In the genomic region with DNA sequence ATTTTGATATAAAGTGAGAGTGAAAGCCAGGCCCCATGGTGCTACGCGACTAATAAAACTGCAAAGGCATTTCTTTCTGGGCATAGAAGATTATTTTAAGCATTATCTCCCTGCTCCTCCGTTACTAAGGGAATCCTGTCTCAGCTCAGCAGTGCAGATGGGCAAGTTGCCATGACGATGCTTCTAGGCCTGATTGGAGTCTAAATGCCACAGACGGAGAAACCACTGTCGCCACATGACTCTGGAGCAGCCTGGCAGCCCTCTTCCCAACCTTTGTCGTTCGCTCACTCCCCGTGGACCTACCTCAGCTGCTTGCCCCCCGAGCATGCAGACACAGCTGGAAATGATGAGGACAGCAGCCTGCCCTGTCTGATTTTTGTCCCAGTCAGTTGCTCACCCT, we compare ENCODE assay signal across 7 mouse cellular contexts. TPM values are rescaled to one million over a fixed set of nuclear protein-coding genes. Genes with fewer than 3 reads are reported as not detected.
DNase-seq lines count a peak whose midpoint lies in the region; ATAC-seq and TF ChIP-seq lines count a peak whose summit lies in the region.

No protein-coding gene starts in this region.

- H3K27me3 ChIP-seq in forebrain, embryonic 16.5 days (replicated peaks; ENCODE audit: control insufficient read depth, insufficient read depth, low read length), result no peaks in the 10 kb centered on the region
- no peaks in the 10 kb centered on the region for H3K27me3 ChIP-seq in midbrain, postnatal 0 days (ENCODE audit: insufficient read depth, low read length)
- no peaks in the 10 kb centered on the region for H3K27me3 ChIP-seq in heart, embryonic 10.5 days (ENCODE audit: insufficient read depth, poor library complexity, severe bottlenecking)

- no peaks in the 10 kb centered on the region for H3K9me3 ChIP-seq in forebrain, embryonic 16.5 days (ENCODE audit: control insufficient read depth, low read length)
- no peaks in the 10 kb centered on the region for H3K9me3 ChIP-seq in midbrain, postnatal 0 days (ENCODE audit: low read length)
- H3K9me3 ChIP-seq in heart, embryonic 10.5 days, result no peaks in the 10 kb centered on the region

- peaks cover 6% of the 10 kb centered on the region; the same call in 1 of the 2 replicates for H3K4me1 ChIP-seq in forebrain, embryonic 16.5 days (replicated peaks; ENCODE audit: control insufficient read depth, insufficient read depth, low read length)
- H3K4me1 ChIP-seq in midbrain, postnatal 0 days (ENCODE audit: insufficient read depth, low read length), result peaks cover 13% of the 10 kb centered on the region
- H3K4me1 ChIP-seq in heart, embryonic 10.5 days, result no peaks in the 10 kb centered on the region

- DNase-seq in MN1 (ENCODE audit: low spot score) (peak; percentile 51), liver (no peak)
- peak; percentile 32 to 54 for DNase-seq in layer of hippocampus, postnatal 14 days (ENCODE audit: low spot score in 2 of 2)
- peak; percentile 88 for DNase-seq in midbrain, postnatal 0 days (ENCODE audit: low spot score)
- DNase-seq in gastrocnemius, adult 2 months, result no peak
- DNase-seq in heart, embryonic 10.5 days (ENCODE audit: low spot score), result no peak

- no peak overlapping the region for H3K9ac ChIP-seq in forebrain, embryonic 16.5 days (replicated peaks; ENCODE audit: low read depth, low read length)
- H3K9ac ChIP-seq in midbrain, postnatal 0 days (replicated peaks; ENCODE audit: low read length, poor library complexity, severe bottlenecking), result no peak overlapping the region

- no peak for TF ChIP-seq CTCF in midbrain, postnatal 0 days (IDR thresholded peaks at IDR 0.05)
- TF ChIP-seq CTCF in gastrocnemius, adult 2 months (IDR thresholded peaks at IDR 0.05), result no peak

- H3K4me3 ChIP-seq in forebrain, embryonic 16.5 days (replicated peaks; ENCODE audit: low read length), result no peak overlapping the region
- no peak overlapping the region for H3K4me3 ChIP-seq in midbrain, postnatal 0 days (ENCODE audit: low read depth, low read length)
- H3K4me3 ChIP-seq in gastrocnemius, adult 2 months, result no peak overlapping the region
- H3K4me3 ChIP-seq in heart, embryonic 10.5 days, result no peak overlapping the region

- WGBS in forebrain, embryonic 16.5 days, result 45% methylated on average over 10 of the region's 10 CpGs
- 14% methylated on average over 10 of the region's 10 CpGs for WGBS in midbrain, postnatal 0 days
- 64% methylated on average over 10 of the region's 10 CpGs for WGBS in heart, embryonic 10.5 days

- no peak overlapping the region for H3K4me2 ChIP-seq in forebrain, embryonic 16.5 days (ENCODE audit: low read length)
- no peak overlapping the region for H3K4me2 ChIP-seq in midbrain, postnatal 0 days (ENCODE audit: low read depth, low read length, poor library complexity, severe bottlenecking)

- intact Hi-C loops in gastrocnemius, adult 2 months (cut with DNase I), result no loop called here

- peak; percentile 38; the same call in 1 of the 2 replicates for ATAC-seq in forebrain, embryonic 16.5 days
- ATAC-seq in midbrain, postnatal 0 days (ENCODE audit: low FRiP score), result peak; percentile 60

- H3K36me3 ChIP-seq in forebrain, embryonic 16.5 days (ENCODE audit: control insufficient read depth, insufficient read depth), result no peaks in the 10 kb centered on the region
- H3K36me3 ChIP-seq in midbrain, postnatal 0 days (ENCODE audit: insufficient read depth, low read length), result no peaks in the 10 kb centered on the region
- no peaks in the 10 kb centered on the region for H3K36me3 ChIP-seq in heart, embryonic 10.5 days

- peak overlapping the region; percentile 4; the same call in 1 of the 2 replicates for H3K27ac ChIP-seq in forebrain, embryonic 16.5 days (ENCODE audit: low read length)
- H3K27ac ChIP-seq in midbrain, postnatal 0 days (ENCODE audit: low read depth, low read length), result peak overlapping the region; percentile 66
- H3K27ac ChIP-seq in gastrocnemius, adult 2 months, result no peak overlapping the region
- no peak overlapping the region for H3K27ac ChIP-seq in heart, embryonic 10.5 days

RNA-seq across cellular contexts. Expression of gene Mrpl3, which starts 4.7 kb away (rescaled TPM):
- 92.1 and 102 TPM in 2 replicates for polyA plus RNA-seq in forebrain, embryonic 16.5 days (2015; fragmentation: Nextera tagmentation; extraction: Ambion mirVana)
- 10 to 100 TPM; 73.0 to 77.6 TPM for total RNA-seq in layer of hippocampus, postnatal 14 days (2021)
- total RNA-seq in midbrain, postnatal 0 days (2014; rRNA removed), result 66.0 and 89.7 TPM in 2 replicates
- 85.2 and 97.1 TPM in 2 replicates for polyA plus RNA-seq in midbrain, postnatal 0 days (2015; fragmentation: Nextera tagmentation; extraction: Ambion mirVana)
- total RNA-seq in gastrocnemius, adult 2 months (2021), result 10 to 100 TPM; 70.3 to 96.5 TPM
- polyA plus RNA-seq in heart, embryonic 10.5 days (2016; fragmentation: Nextera tagmentation; extraction: Ambion mirVana), result 118 and 120 TPM in 2 replicates

Comparison
In these comparisons a context has a peak if more than half of its experiments do, and no peak if none do; other contexts are left out.
1. DNase-seq: peak in MN1 (single experiment), layer of hippocampus, postnatal 14 days (2 of 2) and midbrain, postnatal 0 days (single experiment); none in gastrocnemius, adult 2 months (single experiment), heart, embryonic 10.5 days (single experiment) and liver (single experiment).
2. H3K27ac ChIP-seq: peak in forebrain, embryonic 16.5 days (single experiment) and midbrain, postnatal 0 days (single experiment); none in gastrocnemius, adult 2 months (single experiment) and heart, embryonic 10.5 days (single experiment).